Mouse (Mus musculus): Measurements from ENCODE around the gene Dcbld1. TPM values are rescaled to one million over a fixed set of nuclear protein-coding genes. Genes with fewer than 3 reads are reported as not detected.

Gene Dcbld1
- total RNA-seq (2015; ENCODE audit: low replicate concordance) = not detected in 2 replicates
- total RNA-seq (2017; ENCODE audit: low replicate concordance) = not detected in 2 replicates

DNA sequence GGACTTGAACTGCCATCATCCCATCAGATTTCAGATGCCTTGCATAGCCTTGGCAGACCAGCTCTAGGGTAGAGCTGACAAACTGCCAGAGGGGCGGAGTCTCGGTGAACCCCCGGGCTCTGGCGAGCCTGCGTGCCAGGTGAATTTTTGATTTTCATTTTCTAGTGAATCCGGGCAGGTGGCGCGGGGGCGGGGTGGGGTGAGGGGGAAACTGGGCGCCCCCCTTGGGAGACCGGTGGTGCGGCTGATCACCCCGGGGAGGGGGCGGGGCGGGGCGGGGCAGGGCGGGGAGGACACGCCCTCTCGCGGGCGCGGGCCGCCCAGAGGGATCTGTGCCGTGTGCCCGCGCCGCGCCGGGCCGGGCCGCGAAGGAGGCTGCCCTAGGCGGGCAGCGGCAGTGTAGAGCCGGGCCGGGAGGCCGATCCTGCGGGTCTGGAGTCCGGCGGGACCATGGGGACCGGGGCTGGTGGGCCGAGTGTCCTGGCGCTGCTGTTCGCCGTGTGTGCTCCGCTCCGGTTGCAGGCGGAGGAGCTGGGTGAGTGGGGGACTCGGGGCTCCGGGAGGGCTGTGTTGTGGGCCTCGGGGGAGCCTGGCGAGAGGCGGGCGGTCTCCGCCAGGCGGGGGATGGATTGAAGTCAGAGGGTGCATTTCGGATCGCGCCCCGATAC lies at the start of gene Dcbld1:
Gene Dcbld1 (plus strand): TSS at position 319 of the 668 bp plus-strand sequence.
- ATAC-seq (replicated peaks; ENCODE audit: low FRiP score, poor library complexity, severe bottlenecking) = no peak

DNA sequence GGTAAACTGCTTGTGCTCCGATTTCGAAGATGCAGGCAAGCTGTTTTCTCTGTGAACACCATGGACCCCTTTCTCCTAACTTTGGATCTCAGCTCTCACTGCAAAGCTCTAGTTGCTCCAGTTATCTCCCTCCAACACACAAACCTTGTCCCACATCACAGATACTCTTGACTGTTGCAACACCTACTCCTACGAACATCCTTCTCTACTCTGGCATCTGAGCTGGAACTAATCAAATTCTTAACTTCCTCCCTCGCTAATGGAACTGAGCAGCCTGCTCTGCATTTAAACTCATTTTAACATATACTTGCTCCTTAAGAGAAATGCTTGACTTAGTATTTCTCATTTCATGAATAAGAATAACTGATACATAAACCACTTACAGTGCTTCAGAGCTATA lies 47.5 kb upstream of the Dcbld1 start:
- no peak for ATAC-seq (replicated peaks; ENCODE audit: low FRiP score, poor library complexity, severe bottlenecking)

DNA sequence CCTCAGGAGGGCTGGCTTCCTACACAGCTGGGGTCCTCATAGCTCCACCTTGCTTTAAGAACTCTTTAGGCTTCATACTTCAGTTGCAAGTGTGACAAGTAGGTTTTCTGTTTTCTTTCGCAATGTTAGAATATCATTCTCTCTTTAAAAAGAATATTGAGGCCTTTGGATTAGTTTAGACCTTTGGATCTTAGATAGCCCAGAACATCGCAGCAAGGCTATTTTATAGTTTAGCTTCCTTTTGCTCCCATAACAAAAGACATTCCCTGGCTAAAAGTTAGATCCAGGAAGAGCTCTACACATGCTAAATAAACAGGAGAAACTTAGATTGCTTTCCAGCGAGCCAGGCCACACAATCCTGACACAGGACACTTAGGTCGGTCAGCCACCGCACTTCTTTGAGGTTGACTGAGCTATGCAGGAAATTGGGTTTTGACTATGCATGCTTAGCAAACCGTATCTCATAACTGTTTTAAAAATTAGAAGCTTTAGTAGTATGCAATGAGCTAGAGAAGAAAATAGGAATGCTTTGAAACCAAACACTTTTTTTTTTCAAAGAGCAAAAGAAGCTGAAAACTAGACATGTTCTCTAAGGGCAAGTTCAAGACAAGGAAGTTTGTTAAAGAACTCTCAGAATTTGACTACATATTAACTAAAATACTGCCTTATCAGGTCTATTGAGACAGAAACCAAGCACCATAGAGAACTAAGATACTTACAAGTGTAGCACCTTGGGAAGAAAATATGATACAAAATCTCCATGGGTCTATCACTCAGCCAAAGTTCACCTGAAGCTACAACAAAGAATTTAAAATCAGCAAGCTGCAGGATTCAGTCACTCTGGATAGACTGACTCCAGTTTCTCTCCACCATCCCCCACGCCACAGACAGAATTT lies 38.2 kb upstream of the Dcbld1 start, which contains the start of gene Ros1:
Gene Ros1 (minus strand): TSS at position 288 of the 896 bp plus-strand sequence.
- no peak for ATAC-seq (replicated peaks; ENCODE audit: low FRiP score, poor library complexity, severe bottlenecking)

DNA sequence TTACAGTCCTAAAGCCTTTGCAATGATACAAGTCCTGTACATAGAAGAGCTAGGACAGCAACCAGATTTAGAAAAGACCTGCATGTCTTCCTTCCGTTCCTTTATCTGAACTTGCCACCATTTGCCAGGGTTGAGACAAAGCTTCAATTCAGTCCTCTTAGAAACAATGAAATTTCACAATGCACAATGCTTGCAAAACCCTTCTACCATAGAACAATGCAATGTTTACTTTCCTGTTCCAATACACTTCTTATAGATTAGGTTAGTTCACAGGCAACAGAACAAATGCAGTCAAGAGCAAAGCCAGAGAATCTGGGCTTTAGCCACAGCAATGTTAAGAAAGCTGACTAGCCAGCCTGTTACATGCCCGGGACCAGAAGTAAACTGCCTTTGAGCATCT lies 29.4 kb upstream of the Dcbld1 start:
- no peak for ATAC-seq (replicated peaks; ENCODE audit: low FRiP score, poor library complexity, severe bottlenecking)

DNA sequence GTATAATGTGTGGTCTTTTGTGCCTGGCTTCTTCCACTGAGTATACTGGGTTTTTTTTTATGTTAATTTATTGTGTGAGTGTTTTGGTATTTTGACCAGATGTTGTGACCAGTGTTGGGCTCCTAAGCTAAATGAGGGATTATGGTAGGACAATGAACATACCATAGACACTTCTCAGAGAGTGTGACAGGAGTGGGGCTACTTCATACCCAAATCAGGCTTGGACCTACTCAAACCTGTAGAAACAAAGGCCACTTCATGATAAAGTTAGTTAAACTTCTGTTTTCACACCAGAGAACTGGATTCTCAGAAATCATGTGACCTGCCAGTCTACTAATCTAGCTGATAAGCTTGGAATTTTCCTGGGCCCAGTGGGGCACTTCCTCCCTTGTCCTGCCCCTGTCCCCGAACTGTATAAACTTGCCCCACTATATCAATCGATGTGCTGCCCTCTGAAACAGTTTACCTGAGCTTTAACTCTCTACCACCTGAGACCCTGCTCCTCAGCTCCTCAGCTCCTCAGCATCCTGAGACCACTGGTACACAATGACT lies 18.1 kb upstream of the Dcbld1 start:
- no peak for ATAC-seq (replicated peaks; ENCODE audit: low FRiP score, poor library complexity, severe bottlenecking)

DNA sequence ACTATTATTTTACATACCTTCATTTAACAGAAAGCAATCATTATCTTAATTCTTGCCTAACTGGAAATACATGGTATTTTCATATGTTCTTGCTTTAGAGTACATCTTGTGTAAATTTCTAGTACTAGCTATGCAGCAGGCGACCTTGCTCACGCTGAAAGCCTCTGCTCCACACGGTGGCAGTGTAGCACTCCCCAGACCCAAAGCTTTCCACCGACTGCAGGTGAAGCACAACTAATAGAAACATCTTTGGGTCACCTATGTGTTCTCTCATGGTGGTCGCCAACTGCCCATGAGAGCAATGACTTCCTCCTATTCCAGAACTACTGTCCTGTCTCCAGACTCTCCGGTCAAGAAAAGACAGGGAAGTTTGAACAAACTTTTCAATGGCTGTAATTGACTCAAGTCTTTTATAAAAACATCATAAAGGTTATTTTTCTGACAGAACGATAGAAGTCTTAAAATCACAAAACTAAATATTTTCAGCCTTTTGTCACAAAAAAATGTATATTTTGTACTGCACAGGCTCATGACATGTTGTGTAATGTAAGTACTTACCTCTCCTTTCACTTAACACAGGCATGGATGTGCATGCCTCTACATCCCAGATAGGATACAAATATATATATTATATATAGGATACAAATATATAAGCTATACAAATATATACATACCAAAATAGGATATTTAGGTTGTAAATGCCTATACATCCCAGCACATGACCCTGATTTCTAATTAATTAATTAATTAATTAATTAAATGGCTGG lies 16.4 kb upstream of the Dcbld1 start:
- no peak for ATAC-seq (replicated peaks; ENCODE audit: low FRiP score, poor library complexity, severe bottlenecking)

DNA sequence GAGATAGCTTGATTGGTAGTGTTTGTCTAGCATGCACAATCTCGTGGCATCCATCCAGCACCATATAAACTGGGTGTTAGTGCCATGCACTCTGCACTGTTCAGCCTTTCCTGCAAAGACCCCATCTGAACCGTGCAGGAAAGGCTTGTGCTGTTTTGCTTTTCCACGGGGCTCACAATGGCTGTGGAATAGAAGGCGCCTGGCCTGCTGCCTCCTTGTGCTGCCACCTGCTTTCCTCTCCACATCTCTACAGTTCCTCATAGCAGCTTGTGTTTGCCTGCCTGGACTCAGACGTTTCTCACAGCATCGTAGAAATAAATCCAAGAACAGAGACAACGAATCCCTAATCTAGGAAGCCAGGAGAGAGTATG lies 15.9 kb upstream of the Dcbld1 start:
- ATAC-seq (replicated peaks; ENCODE audit: low FRiP score, poor library complexity, severe bottlenecking) = no peak

DNA sequence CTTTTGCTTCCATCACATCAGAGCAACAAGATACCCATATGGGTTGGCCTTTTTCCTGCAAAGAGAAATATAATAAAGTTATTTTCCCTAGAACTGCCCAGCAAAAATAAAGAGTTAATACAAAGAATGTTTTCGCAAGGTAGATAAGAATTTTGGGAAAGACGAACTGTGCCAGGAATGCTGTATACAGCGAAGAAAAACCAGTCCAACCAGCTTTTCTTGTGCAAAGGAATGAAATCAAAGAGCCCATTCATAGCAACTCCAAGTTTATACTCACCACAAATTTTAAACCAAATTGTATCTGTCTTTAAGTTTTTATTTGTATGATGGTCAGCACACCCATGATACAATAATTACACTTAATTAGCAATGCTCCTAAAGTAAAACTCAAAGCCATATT lies 13.8 kb upstream of the Dcbld1 start:
- ATAC-seq (replicated peaks; ENCODE audit: low FRiP score, poor library complexity, severe bottlenecking) = no peak

DNA sequence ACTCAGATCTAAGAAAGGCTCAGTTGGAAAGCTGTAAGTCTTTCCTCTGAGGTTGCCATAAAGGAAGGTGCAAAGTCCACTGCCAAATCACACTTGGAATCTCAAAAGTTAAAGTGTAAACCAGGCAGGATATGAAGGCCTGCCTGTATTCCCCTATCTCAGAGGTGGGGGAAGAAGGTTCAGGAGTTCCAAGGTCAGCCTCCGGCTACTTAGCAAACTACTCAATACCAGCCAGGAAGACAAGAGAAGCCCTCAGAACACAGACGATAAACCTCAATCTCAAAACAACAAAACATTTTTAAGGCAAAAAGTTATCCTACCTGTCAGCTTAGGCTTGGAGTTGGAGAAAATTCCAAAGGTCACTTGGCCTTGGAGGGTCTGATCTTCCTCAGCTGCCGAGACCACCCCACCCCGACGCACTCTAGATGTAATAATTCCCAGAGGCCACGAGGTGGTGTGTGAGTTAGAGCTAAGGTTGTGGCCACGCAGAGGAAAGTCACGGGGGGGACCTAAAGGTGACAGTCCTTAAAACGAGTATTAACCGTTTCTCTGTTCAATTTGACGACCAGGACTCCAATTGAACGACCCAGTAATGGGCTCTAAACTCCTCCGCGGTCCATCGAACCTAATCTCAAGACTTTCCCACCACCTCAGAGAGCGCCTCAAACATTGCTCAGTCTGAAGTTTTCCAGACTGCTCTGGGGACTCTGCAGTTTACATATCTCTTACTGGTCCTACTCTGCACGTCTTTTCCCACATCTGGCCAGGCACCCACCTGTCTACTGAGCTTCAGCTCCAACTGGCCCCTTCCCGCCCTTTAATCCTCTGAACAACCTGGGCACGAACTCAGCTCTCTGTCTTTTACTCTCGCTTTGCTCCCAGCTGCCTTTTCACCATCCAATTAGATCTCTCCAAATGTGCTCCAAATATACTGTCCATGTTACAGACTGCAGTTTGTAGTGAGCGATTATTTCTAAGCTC lies 933 bp upstream of the Dcbld1 start:
- ATAC-seq (replicated peaks; ENCODE audit: low FRiP score, poor library complexity, severe bottlenecking) = no peak

DNA sequence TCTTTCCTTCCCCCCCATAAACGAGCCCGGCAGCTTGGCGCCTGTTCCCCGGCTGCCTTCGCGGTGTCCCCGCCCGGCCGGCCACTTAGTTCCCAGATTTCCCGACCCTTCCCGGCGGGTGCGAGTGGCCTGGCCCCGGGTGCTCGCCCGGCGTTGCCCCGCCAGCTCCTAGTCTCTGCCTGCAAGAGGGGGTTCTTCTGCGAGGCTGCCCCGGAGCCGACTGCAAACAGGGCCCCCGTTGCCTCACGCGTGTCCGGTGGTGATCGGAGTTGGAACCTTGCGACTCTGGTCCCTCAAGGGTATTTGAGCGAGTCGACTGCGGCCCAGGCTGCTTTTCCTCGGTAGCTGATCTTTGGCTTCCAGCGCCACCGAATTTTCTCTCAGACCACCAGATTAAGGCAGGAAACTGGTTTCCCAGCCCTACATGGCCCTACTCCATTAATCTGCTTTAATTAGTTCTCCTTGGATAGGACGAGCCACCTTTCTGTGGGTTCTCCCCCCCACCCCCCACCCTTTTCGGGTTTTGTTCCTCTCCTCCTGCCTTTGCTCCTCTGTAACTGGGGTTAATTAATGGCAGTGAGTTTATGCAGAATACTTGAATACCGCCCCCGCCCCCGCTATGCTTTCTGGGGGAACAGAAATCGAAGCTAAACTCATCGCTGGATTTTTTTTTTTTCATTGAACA lies 692 bp downstream of the Dcbld1 start:
- no peak for ATAC-seq (replicated peaks; ENCODE audit: low FRiP score, poor library complexity, severe bottlenecking)

DNA sequence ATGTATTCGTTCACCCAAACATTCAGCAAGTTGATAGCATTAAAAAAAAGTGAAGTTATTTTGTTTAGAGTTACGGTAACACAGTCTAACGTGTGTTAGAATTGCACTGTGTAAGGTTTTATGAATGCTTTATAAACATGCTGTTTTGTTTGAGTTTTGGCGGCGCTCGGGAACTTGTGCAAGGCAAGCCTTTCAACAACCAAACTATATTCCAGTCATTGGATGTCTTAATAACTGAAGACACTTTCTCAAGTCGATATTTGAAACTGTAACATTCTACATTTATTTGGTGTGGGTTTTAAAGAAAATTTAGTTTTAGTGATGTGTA lies 1.2 kb downstream of the Dcbld1 start:
- no peak for ATAC-seq (replicated peaks; ENCODE audit: low FRiP score, poor library complexity, severe bottlenecking)

DNA sequence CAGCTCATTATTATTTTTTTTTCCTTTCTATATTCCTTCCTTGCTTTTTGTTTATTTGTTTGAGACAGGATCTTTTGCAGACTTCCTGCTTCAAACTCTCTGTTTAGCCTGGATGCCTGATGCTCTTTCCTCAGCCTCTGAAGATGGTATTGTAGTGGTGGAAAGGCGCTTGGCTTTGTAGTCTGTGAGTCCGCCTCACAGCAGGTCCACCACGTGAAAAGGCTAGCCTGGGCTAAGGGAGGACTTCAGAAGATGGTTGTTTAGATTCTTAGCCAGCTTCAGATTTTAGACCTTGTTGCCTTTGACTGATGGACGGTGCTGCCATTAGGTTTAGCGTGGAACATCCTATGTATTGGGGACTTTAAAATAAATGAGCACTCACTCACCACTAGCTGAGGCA lies 2.0 kb downstream of the Dcbld1 start:
- ATAC-seq (replicated peaks; ENCODE audit: low FRiP score, poor library complexity, severe bottlenecking) = no peak

DNA sequence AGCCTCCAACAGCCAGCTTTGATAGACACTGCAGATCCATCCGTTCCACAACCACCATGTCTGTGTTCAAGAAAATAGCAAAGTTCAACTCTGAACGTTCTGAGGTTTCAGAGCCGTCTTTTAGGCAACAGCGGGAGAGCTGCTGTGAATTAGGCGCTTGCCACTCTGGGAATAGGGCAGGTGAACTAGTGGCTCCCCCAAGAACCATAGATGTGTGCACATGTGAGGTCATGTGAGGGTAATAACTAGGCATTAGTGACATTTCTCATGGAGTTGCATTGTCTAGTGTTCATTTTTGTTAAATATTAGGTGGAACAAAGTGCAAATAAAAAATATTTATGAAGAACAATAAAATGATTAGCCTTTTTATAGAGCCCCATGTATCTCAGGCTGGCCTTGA lies 8.6 kb downstream of the Dcbld1 start:
- no peak for ATAC-seq (replicated peaks; ENCODE audit: low FRiP score, poor library complexity, severe bottlenecking)

DNA sequence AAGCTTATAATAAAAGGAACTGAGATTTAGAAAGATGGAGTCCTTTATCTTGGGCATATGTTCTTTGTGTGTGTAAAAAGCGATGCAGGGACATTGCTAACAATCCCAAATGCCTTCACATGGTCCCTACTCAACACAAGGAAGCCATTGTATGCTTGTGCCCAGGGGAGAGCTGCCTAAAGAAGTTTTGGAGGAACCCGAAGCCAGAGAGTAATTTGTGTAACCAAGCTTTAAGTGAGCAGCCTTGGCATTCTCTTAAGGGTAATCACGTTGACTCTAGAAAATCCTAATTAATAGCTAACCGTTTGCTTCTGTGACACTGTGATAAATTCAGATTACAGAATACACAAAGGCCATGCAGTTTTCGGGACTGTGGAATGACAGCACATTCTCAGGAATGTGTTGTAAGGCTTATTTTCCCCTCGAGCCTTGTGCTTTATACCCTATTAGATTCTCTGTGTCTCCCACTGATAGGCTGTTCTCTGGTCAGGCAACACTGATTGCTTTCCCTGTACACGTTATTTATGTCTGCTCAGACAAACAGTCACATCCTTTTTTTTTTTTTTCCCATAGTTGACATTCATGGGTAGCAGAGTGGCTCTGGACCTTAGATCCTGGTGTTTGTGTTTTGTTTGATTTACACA lies 9.4 kb downstream of the Dcbld1 start:
- no peak for ATAC-seq (replicated peaks; ENCODE audit: low FRiP score, poor library complexity, severe bottlenecking)

DNA sequence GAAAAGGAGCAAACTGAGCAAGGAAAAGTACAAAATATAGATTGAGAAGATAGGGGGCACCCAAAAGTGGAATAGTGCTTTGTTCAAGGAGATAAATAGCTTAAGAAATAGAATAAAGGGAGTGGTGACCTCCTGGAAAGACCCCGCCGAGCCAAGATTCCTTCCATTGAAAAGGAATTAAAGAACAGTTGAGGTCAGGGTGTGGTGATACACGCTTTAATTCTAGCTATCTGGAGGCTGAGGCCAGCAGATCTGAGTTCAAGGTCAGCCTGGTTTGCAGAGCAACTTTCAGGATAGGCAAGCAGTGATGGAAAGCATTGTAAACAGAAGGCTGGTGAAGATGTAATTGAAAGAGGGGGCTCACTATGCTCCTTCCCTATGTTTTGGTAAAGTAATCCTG lies 12.8 kb downstream of the Dcbld1 start:
- ATAC-seq (replicated peaks; ENCODE audit: low FRiP score, poor library complexity, severe bottlenecking) = no peak

DNA sequence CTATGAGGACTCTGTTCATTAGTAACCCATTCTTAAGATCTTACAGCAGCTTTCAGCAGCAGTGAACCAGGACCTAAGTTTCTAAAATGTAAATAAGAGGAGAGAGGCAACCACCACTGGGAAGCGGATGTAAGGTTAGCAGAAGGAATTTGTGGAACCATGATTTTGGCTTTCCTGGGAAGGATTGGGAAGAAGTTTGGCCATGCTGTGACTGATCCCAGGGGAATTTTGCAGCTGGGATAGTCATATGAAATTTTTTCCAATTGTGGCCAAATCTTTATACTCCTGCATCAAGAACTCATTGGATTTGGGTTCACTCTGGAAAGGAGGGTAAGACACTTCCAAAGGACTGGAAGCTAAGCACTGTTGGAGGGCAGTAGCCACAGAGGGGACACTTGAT lies 18.8 kb downstream of the Dcbld1 start:
- ATAC-seq (replicated peaks; ENCODE audit: low FRiP score, poor library complexity, severe bottlenecking) = no peak

DNA sequence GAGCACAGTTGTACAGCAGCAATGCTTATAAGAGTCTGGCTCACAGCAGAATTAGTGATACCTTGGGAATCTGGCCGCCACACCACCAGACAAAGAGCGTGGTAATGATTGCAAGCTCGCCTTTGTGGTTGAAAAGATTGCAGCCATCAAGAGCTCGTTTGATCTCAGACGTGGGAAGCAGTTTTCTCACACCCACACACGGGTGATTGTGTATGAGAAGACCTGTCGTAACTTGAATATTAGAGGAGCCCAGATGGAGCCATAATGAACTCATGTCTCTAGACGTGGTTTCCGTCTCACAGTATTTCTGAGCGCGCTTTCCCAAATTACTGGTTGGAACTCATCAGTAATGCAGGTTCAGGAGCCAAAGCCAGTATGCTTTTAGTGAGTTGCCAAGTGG lies 20.0 kb downstream of the Dcbld1 start:
- ATAC-seq (replicated peaks; ENCODE audit: low FRiP score, poor library complexity, severe bottlenecking) = no peak

DNA sequence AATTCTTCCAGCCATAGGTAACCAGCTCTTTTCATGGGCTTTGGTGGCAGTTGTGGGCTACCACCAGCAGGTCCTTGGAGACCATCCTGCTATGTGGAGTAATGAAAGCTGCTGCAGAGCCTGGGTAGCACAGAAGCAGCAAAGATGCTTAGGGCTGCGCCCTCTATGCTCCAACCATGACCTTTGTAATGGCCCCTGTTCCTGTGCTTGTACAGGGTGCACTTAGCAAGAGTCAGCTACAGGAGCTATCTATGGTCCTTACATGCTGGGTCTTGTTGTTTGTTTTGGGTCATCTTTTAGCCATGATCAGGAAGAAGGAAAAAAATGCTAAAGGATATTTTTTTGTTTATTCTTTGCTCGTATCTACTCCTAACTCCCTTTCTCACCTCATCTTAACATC lies 24.3 kb downstream of the Dcbld1 start:
- no peak for ATAC-seq (replicated peaks; ENCODE audit: low FRiP score, poor library complexity, severe bottlenecking)
